13 mouse cellular contexts compared by ENCODE assay signal in genomic region chr17:5723601-5724189, GRCm38 (mm10).
DNase-seq lines count a peak whose midpoint lies in the region; ATAC-seq lines count a peak whose summit lies in the region.
"Had no signal": no experiment of that assay in that cellular context is flagged by ENCODE, and none has a peak within 500 bp of the region (broad histone marks: within the 10 kb centered on the region; RNA-seq: fewer than 3 reads in every experiment).

No protein-coding gene starts in this region.

- H3K4me3 ChIP-seq in kidney, embryonic 14.5 days (ENCODE audit: low read length): no peak overlapping the region
- no peak overlapping the region for H3K4me3 ChIP-seq in embryonic facial prominence, embryonic 15.5 days (replicated peaks)
- H3K4me3 ChIP-seq in stomach, embryonic 14.5 days (ENCODE audit: low read depth, low read length): no peak overlapping the region
- H3K4me3 ChIP-seq: heart, adult 2 months; liver, embryonic 12.5 days; midbrain, embryonic 13.5 days; neural tube, embryonic 13.5 days had no signal

- no peaks in the 10 kb centered on the region for H3K4me1 ChIP-seq in kidney, embryonic 14.5 days (ENCODE audit: control insufficient read depth, insufficient read depth, low read length)
- peaks cover 10% of the 10 kb centered on the region for H3K4me1 ChIP-seq in embryonic facial prominence, embryonic 15.5 days
- 0 out of 2 replicates have a peak, but pooled peaks cover 4% of the 10 kb centered on the region for H3K4me1 ChIP-seq in stomach, embryonic 14.5 days (ENCODE audit: control insufficient read depth, insufficient read depth, low read length)
- H3K4me1 ChIP-seq: liver, embryonic 12.5 days had no signal

- 60% methylated on average over 10 of the region's 10 CpGs for WGBS in kidney, embryonic 14.5 days
- 30% methylated on average over 10 of the region's 10 CpGs for WGBS in embryonic facial prominence, embryonic 15.5 days
- 36% methylated on average over 10 of the region's 10 CpGs for WGBS in stomach, embryonic 14.5 days

- no peak overlapping the region for H3K9ac ChIP-seq in kidney, embryonic 14.5 days (ENCODE audit: low read depth, low read length)
- H3K9ac ChIP-seq in embryonic facial prominence, embryonic 15.5 days: no peak overlapping the region
- no peak overlapping the region for H3K9ac ChIP-seq in stomach, embryonic 14.5 days (replicated peaks; ENCODE audit: low read depth, low read length)
- H3K9ac ChIP-seq: liver, embryonic 12.5 days; midbrain, embryonic 13.5 days; neural tube, embryonic 13.5 days had no signal

- H3K4me2 ChIP-seq in kidney, embryonic 14.5 days (replicated peaks; ENCODE audit: low read depth, low read length): no peak overlapping the region
- H3K4me2 ChIP-seq in embryonic facial prominence, embryonic 15.5 days (replicated peaks): no peak overlapping the region
- H3K4me2 ChIP-seq in stomach, embryonic 14.5 days (replicated peaks; ENCODE audit: low read depth, low read length): no peak overlapping the region
- H3K4me2 ChIP-seq: liver, embryonic 12.5 days; midbrain, embryonic 13.5 days; neural tube, embryonic 13.5 days had no signal

- DNase-seq in kidney, adult 8-10 months: no peak
- DNase-seq in lung, postnatal 10 days: peak; percentile 8
- DNase-seq in lung, adult 18-20 months: no peak
- DNase-seq in retina, embryonic 14.5 days (ENCODE audit: low spot score): no peak
- DNase-seq in left cerebral cortex, postnatal 14 days (ENCODE audit: low spot score in 2 of 2): no peak
- DNase-seq: B cell, adult 2 months; heart, adult 2 months had no signal

- intact Hi-C loops in left cerebral cortex, postnatal 14 days (cut with DNase I): no loop called here

- ATAC-seq in kidney, embryonic 14.5 days (ENCODE audit: low FRiP score, low TSS enrichment): 0 out of 2 replicates have a peak, but pooled peaks have one; percentile 4
- peak; percentile 86 for ATAC-seq in embryonic facial prominence, embryonic 15.5 days (ENCODE audit: insufficient number of reproducible peaks, low FRiP score, low TSS enrichment, low read depth)
- no peak; the same call in 1 of the 2 replicates for ATAC-seq in stomach, embryonic 14.5 days (ENCODE audit: insufficient number of reproducible peaks, insufficient read depth, low FRiP score, low read depth)
- ATAC-seq: liver, embryonic 12.5 days; midbrain, embryonic 13.5 days had no signal

- H3K36me3 ChIP-seq in kidney, embryonic 14.5 days (ENCODE audit: control insufficient read depth, insufficient read depth, low read length): no peaks in the 10 kb centered on the region
- no peaks in the 10 kb centered on the region for H3K36me3 ChIP-seq in embryonic facial prominence, embryonic 15.5 days
- H3K36me3 ChIP-seq in stomach, embryonic 14.5 days (ENCODE audit: control insufficient read depth, insufficient read depth, low read length): no peaks in the 10 kb centered on the region
- H3K36me3 ChIP-seq: liver, embryonic 12.5 days; midbrain, embryonic 13.5 days; neural tube, embryonic 13.5 days had no signal

- H3K27me3 ChIP-seq in kidney, embryonic 14.5 days (ENCODE audit: control insufficient read depth, insufficient read depth, low read length): no peaks in the 10 kb centered on the region
- H3K27me3 ChIP-seq in embryonic facial prominence, embryonic 15.5 days: no peaks in the 10 kb centered on the region
- no peaks in the 10 kb centered on the region for H3K27me3 ChIP-seq in stomach, embryonic 14.5 days (ENCODE audit: control insufficient read depth, insufficient read depth, low read length)
- H3K27me3 ChIP-seq: liver, embryonic 12.5 days had no signal

- H3K9me3 ChIP-seq in kidney, embryonic 14.5 days (ENCODE audit: control insufficient read depth, low read length): no peaks in the 10 kb centered on the region
- no peaks in the 10 kb centered on the region for H3K9me3 ChIP-seq in embryonic facial prominence, embryonic 15.5 days (replicated peaks)
- no peaks in the 10 kb centered on the region for H3K9me3 ChIP-seq in stomach, embryonic 14.5 days (ENCODE audit: control insufficient read depth, low read depth, low read length)
- H3K9me3 ChIP-seq: liver, embryonic 12.5 days; midbrain, embryonic 13.5 days; neural tube, embryonic 13.5 days had no signal

- H3K27ac ChIP-seq in kidney, embryonic 14.5 days (ENCODE audit: low read depth, low read length): no peak overlapping the region; the same call in 1 of the 2 replicates
- H3K27ac ChIP-seq in embryonic facial prominence, embryonic 15.5 days (replicated peaks): peak overlapping the region; percentile 82
- H3K27ac ChIP-seq in stomach, embryonic 14.5 days (ENCODE audit: low read length): peak overlapping the region; percentile 74; the same call in 1 of the 2 replicates
- H3K27ac ChIP-seq: heart, adult 2 months; liver, embryonic 12.5 days; midbrain, embryonic 13.5 days; neural tube, embryonic 13.5 days had no signal
